Mouse (Mus musculus): ENCODE measurements around the gene Caskin1.

The Caskin1 gene

GRCm38 (mm10) chr17:24533099-24533992 lies 44.9 kb downstream of the Caskin1 start:
- DNase-seq (ENCODE audit: low spot score): peak; percentile 76

- no peak for DNase-seq (ENCODE audit: low spot score)
Observed at GRCm38 (mm10) chr17:24534160-24534718, 45.8 kb downstream of the Caskin1 start, which contains the start of gene Rab26. TSS of gene Rab26 (minus strand) at chr17:24534210.

- DNase-seq (ENCODE audit: low spot score): no peak
Observed at GRCm38 (mm10) chr17:24535300-24535699, 46.9 kb downstream of the Caskin1 start.

DNA sequence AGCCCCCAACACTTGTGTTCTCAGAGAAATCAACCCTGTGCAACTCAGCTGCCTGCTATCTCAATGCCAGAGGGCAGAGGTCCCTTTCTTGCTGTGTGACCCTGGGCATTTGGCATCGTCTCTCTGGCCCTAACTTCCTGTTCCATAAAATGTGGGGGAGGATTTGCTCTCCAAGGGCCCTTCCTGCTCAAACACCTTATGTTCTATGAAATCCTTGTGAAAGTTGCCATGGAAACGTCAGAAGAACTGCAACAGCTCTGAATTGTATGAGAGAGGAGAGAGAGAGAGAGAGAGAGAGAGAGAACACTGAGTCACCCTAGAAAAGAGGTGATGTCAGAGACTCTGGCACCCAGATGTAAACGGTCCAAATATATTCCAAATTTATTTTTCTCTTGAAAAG lies 49.1 kb downstream of the Caskin1 start:
- no peak for DNase-seq (ENCODE audit: low spot score)

GRCm38 (mm10) chr17:24538950-24539349 lies 50.5 kb downstream of the Caskin1 start:
- DNase-seq (ENCODE audit: low spot score): no peak

DNA sequence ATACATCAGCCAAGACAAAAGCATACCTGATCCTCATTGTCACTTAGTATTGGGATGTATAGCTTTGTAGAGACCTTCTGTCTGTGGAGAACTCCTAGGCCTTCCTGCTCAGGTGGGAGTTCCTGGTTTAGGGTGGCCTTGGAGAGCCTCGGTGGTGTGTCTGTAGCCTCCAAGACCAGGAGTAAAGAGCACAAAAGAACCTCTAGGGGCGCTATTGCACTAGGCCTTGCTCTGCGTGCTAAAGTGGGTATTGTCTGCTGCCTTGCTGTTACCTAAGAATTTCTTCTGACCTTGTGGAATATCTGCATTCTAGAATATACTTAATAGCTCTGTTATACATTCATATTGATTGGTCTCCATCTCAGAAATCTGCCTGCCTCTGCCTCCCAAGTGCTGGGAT lies 52.0 kb downstream of the Caskin1 start:
- no peak for DNase-seq (ENCODE audit: low spot score)

DNA sequence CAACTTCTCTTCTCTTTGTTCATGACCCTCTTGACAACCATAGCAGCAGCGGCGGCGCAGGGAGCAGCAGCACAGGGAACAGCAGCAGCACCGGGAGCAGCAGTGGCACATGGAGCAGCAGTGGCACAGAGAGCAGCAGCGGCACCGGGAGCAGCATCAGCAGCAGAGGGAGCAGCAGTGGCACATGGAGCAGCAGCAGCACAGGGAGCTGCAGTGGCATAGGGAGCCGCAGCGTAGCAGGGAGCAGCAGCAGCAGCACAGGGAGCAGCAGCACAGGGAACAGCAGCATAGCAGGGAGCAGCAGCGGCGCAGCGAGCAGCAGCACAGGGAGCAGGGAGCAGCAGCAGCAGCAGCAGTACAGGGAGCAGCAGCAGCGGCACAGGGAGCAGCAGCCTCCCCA lies 56.2 kb downstream of the Caskin1 start:
- DNase-seq (ENCODE audit: low spot score): no peak

DNA sequence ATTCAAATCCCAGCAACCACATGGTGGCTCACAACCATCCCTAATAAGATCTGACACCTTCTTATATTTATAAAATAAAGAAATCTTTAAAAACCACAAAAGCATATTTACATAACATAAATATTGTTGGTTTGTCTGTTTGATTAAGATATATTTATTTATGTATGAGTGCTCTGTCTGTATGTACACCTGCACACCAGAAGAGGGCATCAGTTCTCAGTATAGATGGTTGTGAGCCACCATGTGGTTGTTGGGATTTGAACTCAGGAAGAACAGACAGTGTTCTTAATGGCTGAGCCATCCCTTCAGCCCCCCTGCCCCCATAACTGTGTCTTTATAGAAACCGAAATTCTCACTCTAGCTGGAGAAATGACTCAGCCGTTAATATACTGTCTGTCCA lies 56.8 kb downstream of the Caskin1 start:
- no peak for DNase-seq (ENCODE audit: low spot score)

DNA sequence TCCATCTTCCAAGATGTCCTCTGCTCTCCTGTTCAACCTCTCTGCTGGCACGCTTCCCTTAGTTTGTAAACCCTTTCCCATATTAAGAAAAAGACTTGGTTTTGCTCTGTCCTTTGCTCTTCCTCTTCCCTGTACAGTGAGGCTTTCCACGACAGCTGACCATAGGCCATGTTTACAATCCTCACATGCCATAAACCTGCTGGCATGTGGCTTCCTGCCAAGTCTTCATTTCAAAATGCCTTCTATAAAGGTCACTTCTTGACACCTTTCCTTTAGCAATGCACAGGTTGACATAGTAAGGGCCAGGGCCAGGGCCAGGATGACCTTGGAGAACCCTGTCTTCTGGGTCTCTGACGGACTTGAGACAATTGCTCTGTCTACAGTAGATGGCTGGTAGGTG lies 57.8 kb downstream of the Caskin1 start:
- DNase-seq (ENCODE audit: low spot score): no peak

GRCm38 (mm10) chr17:24548435-24548834 lies 60.0 kb downstream of the Caskin1 start:
- DNase-seq (ENCODE audit: low spot score): no peak

GRCm38 (mm10) chr17:24548921-24549617 lies 60.7 kb downstream of the Caskin1 start:
- DNase-seq (ENCODE audit: low spot score): peak; percentile 53

DNA sequence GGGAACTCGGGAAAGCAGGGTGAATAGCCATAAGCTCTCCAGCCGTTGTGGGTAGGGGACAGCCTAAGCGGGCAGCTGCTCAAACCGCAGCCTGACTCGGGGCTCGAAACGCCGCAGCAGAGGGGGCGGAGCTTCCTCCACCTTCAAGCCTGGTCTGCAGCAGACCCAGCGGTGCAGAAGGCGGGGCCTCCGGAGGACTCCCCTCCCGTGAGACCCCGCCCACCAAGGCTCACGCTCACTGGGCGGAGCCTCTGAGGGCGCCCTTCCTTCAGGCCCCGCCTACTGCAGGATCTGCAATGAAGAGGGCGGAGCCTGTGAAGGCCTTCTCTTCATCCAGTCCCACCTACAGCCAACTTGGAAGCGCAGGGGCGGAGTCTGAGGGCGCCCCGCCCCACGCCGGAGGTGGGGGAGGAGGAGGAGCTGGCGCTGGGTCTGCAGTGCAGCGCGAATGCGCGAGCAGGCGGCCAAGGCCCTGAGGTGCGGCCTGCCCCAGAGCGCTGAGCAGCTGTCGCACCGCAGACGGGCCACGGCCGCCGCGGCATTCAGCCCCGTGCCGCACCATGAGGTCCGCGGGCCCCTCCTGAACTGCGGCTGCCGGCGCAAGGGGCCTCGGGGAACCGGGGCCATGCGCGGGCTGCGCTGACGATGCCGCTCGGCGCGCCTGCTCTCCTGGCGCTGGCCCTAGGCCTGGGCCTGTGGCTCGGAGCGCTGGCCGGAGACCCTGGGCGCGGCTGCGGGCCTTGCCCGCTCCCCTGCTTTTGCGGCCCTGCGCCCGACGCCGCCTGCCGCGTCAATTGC lies 61.4 kb downstream of the Caskin1 start, which contains the start of gene Pkd1:
Pkd1 (plus strand) TSS at position 217 of the 798 bp plus-strand sequence.
- peak; percentile 99 for DNase-seq (ENCODE audit: low spot score)

- peak; percentile 68 for DNase-seq (ENCODE audit: low spot score)
Observed at GRCm38 (mm10) chr17:24550416-24551049, 62.1 kb downstream of the Caskin1 start.

- no peak for DNase-seq (ENCODE audit: low spot score)
Observed at GRCm38 (mm10) chr17:24551050-24551444, 62.6 kb downstream of the Caskin1 start.

- DNase-seq (ENCODE audit: low spot score): no peak
Observed at GRCm38 (mm10) chr17:24557091-24557490, 68.7 kb downstream of the Caskin1 start.

Data from spleen, adult 12 weeks (tissue).